Mouse (Mus musculus) neutrophil, adult 65 days (primary cell): ENCODE data around the gene Ccdc172. TPM values are rescaled to one million over a fixed set of nuclear protein-coding genes. Genes with fewer than 3 reads are reported as not detected.

Experiments used
- total RNA-seq: library from RNA; stranded (reverse); gene quantifications from 2 replicates; pipeline ENCODE4 v1.2.4, GENCODE M21; 2023

The Ccdc172 gene
- total RNA-seq, result not detected in 2 replicates

GRCm38 (mm10) chr19:58511818-58512217 lies at the start of gene Ccdc172:
Gene Ccdc172 (plus strand): TSS chr19:58511993.

Other genes starting within 250 kb of the Ccdc172 start
- gene Gfra1, start 56.1 kb upstream of the Ccdc172 start, total RNA-seq, result 0.57 and 2.4 TPM in 2 replicates
- not detected in 2 replicates for gene Pnlip, start 140.5 kb downstream of the Ccdc172 start, total RNA-seq
- not detected in 2 replicates for gene Pnliprp1, start 216.9 kb downstream of the Ccdc172 start, total RNA-seq
- gene Pnliprp2, start 247.7 kb downstream of the Ccdc172 start, total RNA-seq, result not detected in 2 replicates